Mouse (Mus musculus): ENCODE measurements around the gene Gm4216.
"Not testable (repeated sequence)": the region's sequence is repeated elsewhere in the genome, so short reads cannot be mapped to it uniquely, and the experiment has no call there.

DNA sequence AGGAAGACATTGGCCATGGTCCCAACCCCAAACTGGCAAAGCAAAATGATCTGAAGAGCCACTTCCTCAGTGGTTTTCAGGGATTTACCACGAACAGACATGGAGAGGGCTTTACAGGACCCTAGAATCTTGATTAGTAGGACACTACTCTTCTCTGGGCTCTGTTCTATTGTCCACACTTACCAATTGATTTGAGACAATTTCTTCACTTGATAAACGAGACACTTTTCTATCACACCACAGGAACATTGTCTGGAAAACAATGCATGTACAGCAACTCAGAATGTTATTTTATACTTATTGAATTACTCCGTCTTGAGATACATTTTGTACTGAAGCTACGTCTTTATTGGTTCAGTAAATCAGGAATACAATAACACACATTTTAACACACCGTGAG, 35.1 kb downstream of the Gm4216 start, which contains the start of gene Gm4214:
- not testable (repeated sequence) for TF ChIP-seq POLR2A (IDR thresholded peaks at IDR 0.05; ENCODE audit: borderline replicate concordance, control insufficient read depth, low read depth, low read length); CTCF (IDR thresholded peaks at IDR 0.05; ENCODE audit: control insufficient read depth, insufficient read depth, low read length)

All from bone marrow, adult 2 months (tissue).